Mouse (Mus musculus): ENCODE measurements at regions not wholly inside any gene's neighbourhood (a gene's known extent, or its start where the extent isn't known, plus 50 kb on each side); places are given as distances from the start of the nearest gene placed in this dataset.
"Not testable (repeated sequence)": the region's sequence is repeated elsewhere in the genome, so short reads cannot be mapped to it uniquely, and the experiment has no call there.

- H3K4me3 ChIP-seq (ENCODE audit: control insufficient read depth in 1 of 2, insufficient read depth in 1 of 2, low read depth in 2 of 2, low read length in 2 of 2), result not testable (repeated sequence)
These were observed 200.8 kb downstream of the Gm21738 start for GRCm38 (mm10) chr14:19217916-19218315.

GRCm38 (mm10) chr14:19208507-19208906, 210.2 kb downstream of the Gm21738 start:
- H3K79me2 ChIP-seq (ENCODE audit: control insufficient read depth, insufficient read depth, low read length, poor library complexity), result no peaks in the 10 kb centered on the region
- no peak overlapping the region for H3K4me3 ChIP-seq (ENCODE audit: control insufficient read depth in 1 of 2, insufficient read depth in 1 of 2, low read depth in 2 of 2, low read length in 2 of 2)
- no peaks in the 10 kb centered on the region for H3K27me3 ChIP-seq (ENCODE audit: control insufficient read depth in 1 of 2, insufficient read depth in 2 of 2, low read length in 2 of 2)
- H3K9ac ChIP-seq (ENCODE audit: control insufficient read depth, low read depth, low read length, poor library complexity, severe bottlenecking), result no peak overlapping the region
- H3K4me1 ChIP-seq (ENCODE audit: control insufficient read depth in 1 of 2, insufficient read depth in 2 of 2, low read length in 2 of 2), result no peaks in the 10 kb centered on the region
- TF ChIP-seq BHLHE40 (IDR thresholded peaks at IDR 0.05; ENCODE audit: borderline replicate concordance, low read depth, low read length) (0 out of 2 replicates have a peak, but pooled peaks have one; percentile 9), POLR2AphosphoS5 (IDR thresholded peaks at IDR 0.05; ENCODE audit: borderline replicate concordance, low read depth, low read length) (no peak), ZNF384 (IDR thresholded peaks at IDR 0.05; ENCODE audit: low read depth, low read length) (no peak), GATA1 (IDR thresholded peaks at IDR 0.05; ENCODE audit: low read depth, low read length) (peak; percentile 87), MAFK (IDR thresholded peaks at IDR 0.05; ENCODE audit: borderline replicate concordance, low read depth, low read length) (no peak), ELF1 (IDR thresholded peaks at IDR 0.05; ENCODE audit: low read depth, low read length) (0 out of 2 replicates have a peak, but pooled peaks have one; percentile 32), RCOR1 (IDR thresholded peaks at IDR 0.05; ENCODE audit: low read depth, low read length) (peak; percentile 48; the same call in 1 of the 2 replicates), EP300 (IDR thresholded peaks at IDR 0.05; ENCODE audit: low read depth in 1 of 2, low read length in 2 of 2) (peak; percentile 64 to 78), TCF12 (IDR thresholded peaks at IDR 0.05; ENCODE audit: low read depth, low read length) (peak; percentile 68)
- H3K36me3 ChIP-seq (ENCODE audit: control insufficient read depth in 1 of 2, insufficient read depth in 2 of 2, low read length in 2 of 2), result no peaks in the 10 kb centered on the region
- H3K9me3 ChIP-seq (replicated peaks; ENCODE audit: insufficient read depth, low read length), result no peaks in the 10 kb centered on the region
- no peak overlapping the region for H3K27ac ChIP-seq (ENCODE audit: control insufficient read depth, low read depth, low read length)
- DNase-seq (ENCODE audit: low read depth, low spot score), result peak; percentile 75

More at GRCm38 (mm10) chr14:19217916-19218315, 200.8 kb downstream of the Gm21738 start:
- H3K36me3 ChIP-seq (ENCODE audit: control insufficient read depth in 1 of 2, insufficient read depth in 2 of 2, low read length in 2 of 2); H3K9ac ChIP-seq (ENCODE audit: control insufficient read depth, low read depth, low read length, poor library complexity, severe bottlenecking); DNase-seq (ENCODE audit: low read depth, low spot score); H3K27me3 ChIP-seq (ENCODE audit: control insufficient read depth in 1 of 2, insufficient read depth in 2 of 2, low read length in 2 of 2); H3K79me2 ChIP-seq (ENCODE audit: control insufficient read depth, insufficient read depth, low read length, poor library complexity); H3K4me1 ChIP-seq (ENCODE audit: control insufficient read depth in 1 of 2, insufficient read depth in 2 of 2, low read length in 2 of 2); H3K27ac ChIP-seq (ENCODE audit: control insufficient read depth, low read depth, low read length); H3K9me3 ChIP-seq (replicated peaks; ENCODE audit: insufficient read depth, low read length): not testable (repeated sequence)

- H3K79me2 ChIP-seq (ENCODE audit: control insufficient read depth, insufficient read depth, low read length, poor library complexity); H3K4me1 ChIP-seq (ENCODE audit: control insufficient read depth in 1 of 2, insufficient read depth in 2 of 2, low read length in 2 of 2); H3K9me3 ChIP-seq (replicated peaks; ENCODE audit: insufficient read depth, low read length); H3K4me3 ChIP-seq (ENCODE audit: control insufficient read depth in 1 of 2, insufficient read depth in 1 of 2, low read depth in 2 of 2, low read length in 2 of 2); DNase-seq (ENCODE audit: low read depth, low spot score); H3K9ac ChIP-seq (ENCODE audit: control insufficient read depth, low read depth, low read length, poor library complexity, severe bottlenecking); H3K27ac ChIP-seq (ENCODE audit: control insufficient read depth, low read depth, low read length); H3K27me3 ChIP-seq (ENCODE audit: control insufficient read depth in 1 of 2, insufficient read depth in 2 of 2, low read length in 2 of 2); H3K36me3 ChIP-seq (ENCODE audit: control insufficient read depth in 1 of 2, insufficient read depth in 2 of 2, low read length in 2 of 2): not testable (repeated sequence)
These were observed 238.5 kb downstream of the Gm21738 start for GRCm38 (mm10) chr14:19180203-19180602.

- not testable (repeated sequence) for H3K4me1 ChIP-seq (ENCODE audit: control insufficient read depth in 1 of 2, insufficient read depth in 2 of 2, low read length in 2 of 2)
These were observed 240.7 kb downstream of the Gm21738 start for GRCm38 (mm10) chr14:19178060-19178459.

More at GRCm38 (mm10) chr14:19178060-19178459, 240.7 kb downstream of the Gm21738 start:
- H3K79me2 ChIP-seq (ENCODE audit: control insufficient read depth, insufficient read depth, low read length, poor library complexity); H3K4me3 ChIP-seq (ENCODE audit: control insufficient read depth in 1 of 2, insufficient read depth in 1 of 2, low read depth in 2 of 2, low read length in 2 of 2); H3K9ac ChIP-seq (ENCODE audit: control insufficient read depth, low read depth, low read length, poor library complexity, severe bottlenecking); DNase-seq (ENCODE audit: low read depth, low spot score); H3K27me3 ChIP-seq (ENCODE audit: control insufficient read depth in 1 of 2, insufficient read depth in 2 of 2, low read length in 2 of 2); H3K27ac ChIP-seq (ENCODE audit: control insufficient read depth, low read depth, low read length); H3K36me3 ChIP-seq (ENCODE audit: control insufficient read depth in 1 of 2, insufficient read depth in 2 of 2, low read length in 2 of 2); H3K9me3 ChIP-seq (replicated peaks; ENCODE audit: insufficient read depth, low read length): not testable (repeated sequence)
